Comparison of ENCODE assay signal across 19 mouse cellular contexts in the genomic region with DNA sequence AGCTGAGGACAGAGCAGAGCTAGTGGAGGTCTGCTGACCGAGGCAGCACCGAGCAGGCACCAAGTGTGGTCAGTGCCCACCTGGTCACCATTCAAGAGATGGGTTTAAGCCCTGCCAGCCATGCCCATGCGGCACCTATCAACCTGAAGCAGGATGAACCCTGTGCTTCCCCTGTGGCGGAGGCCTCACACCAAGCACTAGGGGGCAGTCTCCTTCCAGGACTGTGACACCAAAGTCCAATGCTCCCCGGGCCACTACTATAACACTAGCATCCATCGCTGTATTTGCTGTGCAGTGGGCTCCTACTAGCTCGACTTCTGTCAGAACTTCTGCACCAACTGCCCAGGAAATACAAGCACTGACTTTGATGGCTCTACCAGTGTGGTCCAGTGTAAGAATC. TPM values are rescaled to one million over a fixed set of nuclear protein-coding genes. Genes with fewer than 3 reads are reported as not detected.
DNase-seq lines count a peak whose midpoint lies in the region; ATAC-seq lines count a peak whose summit lies in the region.
"Had no signal": no experiment of that assay in that cellular context is flagged by ENCODE, and none has a peak within 500 bp of the region (broad histone marks: within the 10 kb centered on the region; RNA-seq: fewer than 3 reads in every experiment).

No protein-coding gene starts in this region.

- 90% methylated on average over 7 of the region's 7 CpGs for WGBS in embryonic facial prominence, embryonic 10.5 days

- no peaks in the 10 kb centered on the region for H3K4me1 ChIP-seq in embryonic facial prominence, embryonic 10.5 days
- H3K4me1 ChIP-seq: forebrain, embryonic 13.5 days; hindbrain, embryonic 12.5 days; limb, embryonic 10.5 days; neural tube, embryonic 13.5 days had no signal

- peaks cover 19% of the 10 kb centered on the region for H3K9me3 ChIP-seq in embryonic facial prominence, embryonic 10.5 days
- H3K9me3 ChIP-seq: limb, embryonic 10.5 days had no signal

- DNase-seq in CD4-positive, CD25-positive, alpha-beta regulatory T cell, adult 2 months (ENCODE audit: low read depth, low spot score): peak; percentile 3
- peak; percentile 12 to 24 for DNase-seq in B cell, adult 2 months
- DNase-seq in WW6 (ENCODE audit: low read depth, low spot score): peak; percentile 11
- no peak for DNase-seq in embryonic facial prominence, embryonic 10.5 days (ENCODE audit: low spot score)
- DNase-seq in adrenal gland, postnatal 4 days (ENCODE audit: low spot score in 2 of 2): no peak
- DNase-seq: cerebellum, adult 18-20 months; kidney, postnatal 14 days; layer of hippocampus, postnatal 36 days; lung, adult 18-20 months; thymus, postnatal 36 days had no signal

- no peaks in the 10 kb centered on the region for H3K36me3 ChIP-seq in embryonic facial prominence, embryonic 10.5 days (replicated peaks)
- H3K36me3 ChIP-seq: hindbrain, embryonic 12.5 days; limb, embryonic 10.5 days; neural tube, embryonic 13.5 days had no signal

- no peak for ATAC-seq in CD4-positive, CD25-positive, alpha-beta regulatory T cell, adult 4 months
- ATAC-seq in megakaryocyte, adult 5-6 weeks (ENCODE audit: poor library complexity, severe bottlenecking): peak; percentile 71
- ATAC-seq in inflammation-experienced regulatory T-cells, adult 6 months: no peak
- ATAC-seq: forebrain, embryonic 13.5 days; intestine, embryonic 16.5 days had no signal

- no peak overlapping the region for H3K4me3 ChIP-seq in embryonic facial prominence, embryonic 10.5 days
- H3K4me3 ChIP-seq: forebrain, embryonic 13.5 days; hindbrain, embryonic 12.5 days; limb, embryonic 10.5 days; neural tube, embryonic 13.5 days had no signal

- H3K27ac ChIP-seq in embryonic facial prominence, embryonic 10.5 days (replicated peaks): no peak overlapping the region
- H3K27ac ChIP-seq: forebrain, embryonic 13.5 days; hindbrain, embryonic 12.5 days; limb, embryonic 10.5 days; macrophage; neural tube, embryonic 13.5 days had no signal

- no peaks in the 10 kb centered on the region for H3K27me3 ChIP-seq in embryonic facial prominence, embryonic 10.5 days (replicated peaks; ENCODE audit: low read depth, poor library complexity, severe bottlenecking)
- H3K27me3 ChIP-seq: forebrain, embryonic 13.5 days; hindbrain, embryonic 12.5 days; neural tube, embryonic 13.5 days had no signal

RNA-seq across cellular contexts. Expression of gene Cnrip1, which starts 32.1 kb away (rescaled TPM):
- polyA plus RNA-seq in CD4-positive, CD25-positive, alpha-beta regulatory T cell, adult 4 months (2017; shearing (Covaris generic)): 1 to 10 TPM; 5.3 to 7.4 TPM
- total RNA-seq in megakaryocyte, adult 5-6 weeks (2015): 0.51 and 0.89 TPM in 2 replicates
- total RNA-seq in megakaryocyte, adult 5-6 weeks (2017): 0.66 TPM in 1 of 2 replicates, not detected in the other
- 10 to 100 TPM in 2 of 3 experiments, 1 to 10 TPM in 1; 6.2 to 14.0 (median 11.5) TPM for polyA plus RNA-seq in inflammation-experienced regulatory T-cells, adult 6 months (2017; shearing (Covaris generic))
- 12.5 and 16.2 TPM in 2 replicates for polyA plus RNA-seq in embryonic facial prominence, embryonic 10.5 days (2016; fragmentation: Nextera tagmentation; extraction: Ambion mirVana)
- total RNA-seq in adrenal gland, postnatal 4 days (2021): 10 to 100 TPM; 31.7 to 33.0 TPM

RNA-seq across cellular contexts. Expression of gene Plek, which starts 32.9 kb away (rescaled TPM):
- 1 to 10 TPM; 3.9 to 6.3 TPM for polyA plus RNA-seq in CD4-positive, CD25-positive, alpha-beta regulatory T cell, adult 4 months (2017; shearing (Covaris generic))
- total RNA-seq in megakaryocyte, adult 5-6 weeks (2015): 117 and 124 TPM in 2 replicates
- 132 and 133 TPM in 2 replicates for total RNA-seq in megakaryocyte, adult 5-6 weeks (2017)
- polyA plus RNA-seq in inflammation-experienced regulatory T-cells, adult 6 months (2017; shearing (Covaris generic)): 100 to 1,000 TPM in 1 of 3 experiments, 1 to 10 TPM in 2; 3.7 to 107 (median 5.9) TPM
- polyA plus RNA-seq in embryonic facial prominence, embryonic 10.5 days (2016; fragmentation: Nextera tagmentation; extraction: Ambion mirVana): 3.2 and 5.1 TPM in 2 replicates
- total RNA-seq in adrenal gland, postnatal 4 days (2021): 1 to 10 TPM; 4.1 to 7.3 TPM

Comparison
In these comparisons a context has a peak if more than half of its experiments do, and no peak if none do; other contexts are left out.
1. DNase-seq: peak in CD4-positive, CD25-positive, alpha-beta regulatory T cell, adult 2 months (single experiment), B cell, adult 2 months (2 of 2) and WW6 (single experiment); none in embryonic facial prominence, embryonic 10.5 days (single experiment) and adrenal gland, postnatal 4 days (0 of 2).